Mouse (Mus musculus) A20 (cell line): Measurements from ENCODE around the gene Slc36a4.

Experiments used
- DNase-seq: peaks from one replicate; pipeline ENCODE4 v3.0.0-alpha.2; 2011; ENCODE audit warnings: low read depth, low spot score

The Slc36a4 gene

DNA sequence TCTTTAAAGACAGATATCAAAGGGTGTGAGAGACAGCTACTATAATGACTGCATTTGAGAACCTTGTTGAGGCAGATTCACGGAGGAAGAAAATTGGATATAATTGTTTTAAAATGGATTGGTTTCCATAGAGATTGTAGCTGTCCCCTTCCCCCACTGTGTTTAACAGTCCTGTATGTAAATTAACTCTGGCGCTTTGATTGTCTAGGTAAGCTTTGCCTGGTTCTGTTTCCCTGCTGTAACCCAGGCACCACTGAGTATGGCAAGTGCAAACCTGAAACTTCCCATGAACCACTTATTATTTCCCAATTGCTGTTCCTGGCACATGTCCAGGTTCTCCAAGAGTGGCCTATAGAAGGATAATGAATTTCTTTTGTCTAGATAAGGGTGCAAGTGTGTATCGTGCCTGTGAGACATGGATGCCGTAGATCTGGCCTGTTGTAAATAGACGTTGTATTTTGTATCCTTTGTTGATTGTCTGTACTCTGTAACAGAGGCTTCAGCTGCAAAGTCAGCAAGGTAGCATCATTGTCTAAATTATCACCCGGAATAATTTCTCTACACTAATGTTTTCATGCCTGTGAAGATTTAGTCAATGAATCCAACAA, 11.8 kb downstream of the Slc36a4 start:
- no peak for DNase-seq

DNA sequence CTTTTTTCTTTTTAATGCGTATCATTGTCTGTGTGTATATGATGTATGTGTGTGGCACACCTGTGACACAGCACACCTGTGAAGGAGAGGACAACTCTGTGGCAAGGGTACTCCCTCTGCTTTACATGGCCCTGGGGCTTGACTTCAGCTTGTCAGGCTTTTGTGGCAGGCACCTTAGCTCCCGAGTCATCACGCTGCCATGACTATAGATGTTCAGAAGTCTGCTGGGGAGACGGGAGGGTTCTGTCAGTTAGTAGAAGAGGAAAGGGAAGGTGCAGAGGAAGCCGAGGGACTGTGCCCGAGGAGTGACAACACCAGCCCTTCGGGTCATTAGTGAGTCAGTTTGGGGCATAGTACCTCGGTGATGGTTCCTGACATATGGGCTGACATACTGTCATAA, 13.0 kb downstream of the Slc36a4 start:
- DNase-seq = no peak

DNA sequence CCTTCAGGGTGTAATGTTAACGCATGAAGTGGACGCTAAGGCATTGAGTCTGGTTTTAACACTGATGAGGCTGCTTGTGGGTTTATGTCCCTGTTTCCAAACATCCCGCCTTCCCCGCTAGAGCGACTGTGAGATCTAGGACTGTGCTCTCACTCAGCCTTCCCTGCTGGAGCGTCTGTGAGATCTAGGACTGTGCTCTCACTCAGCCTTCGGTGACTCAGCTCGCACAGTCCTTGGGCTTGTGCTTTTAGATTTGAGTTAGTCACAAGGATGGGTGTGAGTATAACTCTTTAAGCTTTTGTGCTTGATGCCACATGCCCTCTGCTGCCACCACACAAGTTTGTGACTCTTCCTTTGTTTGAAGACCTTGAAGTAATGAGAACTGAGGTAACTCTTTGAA, 17.6 kb downstream of the Slc36a4 start:
- no peak for DNase-seq

DNA sequence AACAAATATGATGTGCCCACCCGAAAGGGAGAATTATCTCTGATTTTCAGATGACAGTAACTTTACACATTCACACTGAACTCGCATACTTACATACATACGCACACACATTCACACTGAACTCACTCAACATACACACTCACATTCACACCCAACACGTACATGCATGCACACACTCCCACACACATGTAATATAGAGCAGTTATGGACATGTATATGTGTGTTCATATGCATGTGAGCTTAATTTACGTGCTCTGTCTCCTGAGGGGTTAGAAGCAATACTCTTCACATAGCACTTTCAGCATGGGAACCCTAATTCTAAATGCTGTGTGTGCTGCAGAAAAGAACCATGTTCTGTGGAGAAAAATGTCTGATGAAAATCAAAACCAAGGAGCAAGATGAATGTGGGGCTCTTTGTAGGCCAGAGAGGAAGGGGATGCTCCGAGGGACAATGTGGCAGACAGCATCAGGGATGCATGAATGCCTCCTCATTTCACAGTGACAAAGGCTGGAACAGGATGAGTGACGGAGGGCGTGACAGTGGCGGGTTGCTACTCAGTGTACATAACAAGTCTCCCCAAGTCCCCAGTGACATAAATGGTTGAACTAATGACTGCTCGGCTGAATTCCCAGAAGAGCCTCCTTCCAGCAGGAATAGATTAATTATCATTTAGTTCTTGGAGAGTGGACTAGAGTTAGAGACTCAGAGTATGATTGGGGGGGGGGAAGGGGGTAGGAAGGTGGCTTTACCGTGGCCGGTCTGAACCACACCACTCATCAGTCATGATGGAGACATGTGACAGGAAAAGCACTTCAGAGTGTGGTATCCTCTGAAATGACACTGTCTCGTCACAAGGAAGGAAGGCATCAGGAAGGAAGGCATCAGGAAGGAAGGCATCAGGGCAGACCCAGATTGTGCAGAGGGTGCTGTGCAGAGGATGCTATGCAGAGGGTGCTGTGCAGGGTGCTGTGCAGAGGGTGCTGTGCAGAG, 22.5 kb downstream of the Slc36a4 start:
- DNase-seq = no peak

DNA sequence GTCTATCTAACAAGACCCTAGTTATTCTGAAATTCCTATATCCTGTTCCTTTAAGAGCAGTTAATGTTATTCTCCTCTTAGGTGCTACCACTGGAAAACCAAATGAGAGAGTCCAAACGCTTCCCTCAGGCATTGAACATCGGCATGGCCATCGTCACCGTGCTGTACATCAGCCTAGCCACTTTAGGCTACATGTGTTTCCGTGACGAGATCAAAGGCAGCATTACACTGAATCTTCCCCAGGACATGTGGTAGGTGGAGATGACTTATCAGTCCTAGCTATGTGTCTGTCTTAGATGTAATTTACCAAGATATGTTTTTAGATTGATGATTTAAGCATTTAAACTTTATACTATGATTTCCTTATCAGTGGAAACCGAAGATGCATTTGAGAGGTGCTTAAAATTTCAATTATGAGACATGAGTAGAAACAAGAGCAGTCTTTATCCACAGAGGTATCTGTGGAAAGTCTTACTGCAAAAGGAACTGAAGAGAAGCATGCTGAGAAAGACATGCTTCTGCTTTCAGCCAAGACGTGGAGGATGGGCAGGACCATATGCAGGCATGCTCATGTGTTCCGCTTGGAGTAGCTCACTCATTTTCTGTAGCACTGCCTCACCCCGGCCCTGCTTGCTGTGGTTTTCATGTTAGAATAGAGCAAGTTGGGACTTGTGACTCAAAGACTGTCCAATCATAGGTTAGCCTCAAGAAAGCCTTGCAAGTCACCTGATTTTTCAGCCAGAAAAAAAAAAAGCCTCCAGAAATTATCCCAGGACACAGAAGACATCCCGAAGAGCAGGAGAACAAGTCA, 24.7 kb downstream of the Slc36a4 start:
- peak; percentile 47 for DNase-seq

DNA sequence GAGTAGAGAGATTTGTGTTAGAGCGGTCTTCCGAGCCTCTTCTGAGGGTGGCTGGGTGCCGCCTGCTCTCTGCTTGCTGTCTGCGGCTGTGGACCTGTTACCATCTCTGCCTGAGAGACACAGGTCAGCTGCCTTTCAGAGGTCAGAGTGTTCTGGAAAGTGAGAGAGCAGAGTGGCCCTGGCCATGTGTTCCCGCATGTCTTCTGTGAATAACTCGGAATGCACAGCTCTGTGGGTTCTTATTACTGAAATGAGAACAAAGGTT, 25.3 kb downstream of the Slc36a4 start:
- no peak for DNase-seq

DNA sequence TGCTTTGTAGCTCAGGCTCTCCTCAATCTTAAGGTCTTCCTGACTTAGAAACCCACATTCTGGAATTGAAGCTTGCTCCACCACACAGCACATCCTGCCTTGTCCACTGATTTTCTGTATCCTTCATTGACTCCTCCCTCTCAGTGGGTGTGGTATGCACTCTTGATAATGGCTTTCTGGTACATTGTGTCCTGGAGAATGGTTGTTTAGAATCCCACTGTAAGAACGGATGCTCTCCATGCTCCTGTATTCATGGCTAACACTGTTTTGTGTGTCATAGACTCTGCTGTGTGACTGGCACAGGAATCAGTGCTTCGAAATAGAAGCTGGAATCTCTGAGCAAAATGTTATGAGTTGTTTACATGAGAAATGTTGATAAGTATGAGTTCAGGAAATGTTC, 28.0 kb downstream of the Slc36a4 start:
- no peak for DNase-seq

DNA sequence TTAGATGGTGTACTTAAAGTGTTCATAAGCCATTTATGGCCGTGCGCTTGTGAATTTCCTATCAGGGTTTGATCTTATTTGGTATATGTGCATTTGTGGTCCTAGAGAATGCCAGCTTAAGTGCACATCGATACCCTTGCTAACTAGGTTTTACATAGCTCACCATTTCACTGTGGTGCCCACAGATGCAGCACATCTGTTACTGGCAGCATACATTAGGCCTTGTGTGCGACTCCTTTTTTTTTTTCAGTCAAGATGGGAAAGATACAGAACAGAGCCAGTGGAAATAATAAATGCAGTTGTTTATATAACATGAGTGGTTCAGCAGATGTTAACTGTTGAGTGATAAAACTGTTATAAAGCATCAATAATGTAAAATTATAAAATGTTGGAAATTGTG, 31.9 kb downstream of the Slc36a4 start:
- DNase-seq = no peak

DNA sequence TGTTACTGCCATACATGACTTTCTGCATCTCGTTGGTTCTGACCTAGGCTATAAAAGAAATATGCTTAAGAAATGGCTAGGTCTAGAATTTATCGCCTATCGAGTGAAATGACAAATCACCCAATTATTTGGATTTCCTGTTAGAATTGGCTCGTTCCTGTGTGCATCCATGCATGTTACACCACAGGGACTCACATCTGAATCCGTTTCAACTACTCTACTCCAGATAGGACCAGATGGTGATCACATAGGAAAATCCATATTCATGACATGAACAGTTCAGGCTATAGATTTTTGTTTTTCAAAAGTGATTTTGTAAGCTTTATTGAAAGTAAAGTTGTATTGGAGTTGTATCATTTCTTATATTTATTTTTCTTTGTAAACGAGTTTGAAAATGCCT, 32.4 kb downstream of the Slc36a4 start:
- no peak for DNase-seq

DNA sequence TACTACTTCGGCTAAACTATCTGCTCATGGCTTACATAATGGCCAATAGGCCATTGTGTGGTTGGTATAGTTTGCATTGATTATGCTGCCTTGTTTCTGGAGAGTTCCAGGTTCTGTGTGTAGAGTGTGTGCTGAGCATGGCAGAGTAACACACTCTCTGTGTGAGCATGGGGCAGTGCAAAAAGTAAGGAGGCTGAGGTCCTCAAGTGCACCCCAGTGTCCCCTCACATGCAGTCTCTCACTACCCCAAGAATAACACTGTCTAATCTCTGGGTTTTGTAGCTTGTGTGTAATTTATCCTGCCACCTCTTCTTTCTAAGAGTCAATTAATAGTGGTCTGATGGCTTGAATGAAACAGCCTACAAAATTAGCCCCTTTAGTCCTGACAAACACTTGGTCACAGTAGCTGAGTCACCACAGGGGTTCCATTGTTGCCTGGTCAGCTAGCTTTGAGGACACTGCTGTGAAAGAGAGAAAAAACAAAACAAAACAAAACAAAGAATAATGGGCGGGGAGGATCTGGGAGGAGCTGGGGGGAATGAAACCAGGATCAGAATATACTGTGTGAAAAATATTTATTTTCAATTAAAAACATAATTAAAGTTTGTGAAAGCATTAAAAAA, 36.6 kb downstream of the Slc36a4 start:
- no peak for DNase-seq

DNA sequence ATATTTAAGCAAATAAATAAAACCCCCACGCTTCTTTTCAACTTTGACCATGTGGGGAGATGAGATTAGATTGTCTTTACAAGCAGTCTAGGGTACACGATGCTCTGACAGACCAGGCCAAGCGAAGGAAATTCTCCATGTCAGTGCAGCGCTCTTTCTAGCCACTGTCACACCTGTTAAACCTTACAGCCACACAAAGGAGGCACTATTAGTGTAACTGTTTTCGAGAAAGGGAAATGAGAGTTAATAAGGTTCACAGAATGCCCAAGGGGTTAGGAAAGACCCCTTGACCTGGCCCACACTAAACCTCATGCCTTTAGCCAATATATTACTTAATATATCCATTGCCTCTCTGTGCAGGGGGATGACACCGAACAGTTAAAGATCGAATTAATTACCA, 37.1 kb downstream of the Slc36a4 start:
- DNase-seq = peak; percentile 9

DNA sequence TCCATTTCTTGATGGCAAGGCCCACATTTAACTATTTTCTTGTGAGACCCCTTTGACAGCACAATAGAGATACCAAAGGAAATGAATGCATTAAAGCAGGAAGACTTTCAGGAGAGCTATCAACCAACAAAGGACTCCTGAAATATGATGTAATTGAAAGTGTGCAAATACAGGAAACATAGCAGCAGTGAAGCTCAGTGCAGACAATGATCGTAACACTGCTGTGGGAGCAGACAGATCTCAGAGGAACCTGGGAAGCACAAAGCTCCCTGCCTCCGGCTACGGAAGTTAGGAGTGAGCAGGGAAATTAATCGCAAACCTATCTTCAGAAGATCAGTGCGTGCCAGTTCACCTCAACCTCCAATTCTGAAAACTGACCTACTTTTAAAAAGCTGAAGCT, 38.8 kb downstream of the Slc36a4 start:
- no peak for DNase-seq

DNA sequence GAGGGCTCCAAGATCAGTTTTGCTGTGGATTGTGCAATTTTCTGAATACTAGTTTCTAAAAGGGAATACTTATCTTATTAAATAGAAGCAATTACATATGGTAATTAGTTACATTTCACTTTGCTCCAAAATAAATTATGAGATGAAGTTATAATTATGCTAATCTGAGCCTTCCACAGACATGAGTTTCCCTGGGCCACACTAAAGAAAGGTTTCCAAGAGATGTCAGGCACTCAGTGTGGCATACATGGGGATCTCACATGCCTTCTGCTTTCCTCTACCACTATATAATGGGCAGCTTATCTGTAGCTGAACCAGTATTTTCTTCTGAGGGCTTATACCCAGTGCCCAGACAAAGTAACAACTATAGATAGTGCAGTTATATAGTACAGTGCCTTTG, 49.8 kb downstream of the Slc36a4 start:
- DNase-seq = no peak

DNA sequence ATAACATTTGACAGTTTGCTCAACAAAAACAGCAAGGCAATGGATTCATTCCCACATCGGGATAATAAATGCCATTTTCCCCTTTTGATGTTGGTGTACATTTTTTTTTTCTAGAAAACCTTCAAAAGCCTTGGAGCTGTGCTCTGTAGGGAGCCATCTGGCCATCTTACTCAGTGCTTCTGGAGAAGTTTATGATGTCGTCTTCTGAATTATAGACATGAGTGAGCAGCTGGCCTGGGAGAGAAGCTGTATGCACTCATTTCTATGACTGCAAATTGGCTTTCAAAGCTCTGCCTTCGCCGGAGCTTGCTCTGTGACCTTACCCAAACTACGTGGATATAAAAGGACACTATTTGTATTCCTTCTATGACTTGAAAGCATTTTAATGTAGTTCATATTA, 56.8 kb downstream of the Slc36a4 start:
- DNase-seq = no peak

DNA sequence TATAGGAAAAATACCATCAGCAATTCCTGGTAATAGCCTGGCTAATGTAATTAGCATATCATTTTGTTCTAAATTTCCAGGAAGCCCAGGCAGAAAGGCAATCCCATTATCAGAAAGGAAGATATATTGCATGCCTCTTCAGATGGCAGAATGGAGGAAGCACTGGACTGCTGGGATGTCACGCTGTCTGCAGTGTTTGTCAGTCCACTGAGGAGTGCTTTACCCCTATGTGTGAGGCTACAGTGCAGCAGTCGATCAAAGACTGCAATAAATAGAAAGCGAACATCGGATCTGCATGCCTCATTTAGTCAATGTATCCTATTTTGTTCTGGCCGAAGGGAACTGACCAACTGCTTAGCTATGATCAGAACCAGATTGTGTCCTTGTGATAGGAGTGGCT, 57.3 kb downstream of the Slc36a4 start:
- no peak for DNase-seq

DNA sequence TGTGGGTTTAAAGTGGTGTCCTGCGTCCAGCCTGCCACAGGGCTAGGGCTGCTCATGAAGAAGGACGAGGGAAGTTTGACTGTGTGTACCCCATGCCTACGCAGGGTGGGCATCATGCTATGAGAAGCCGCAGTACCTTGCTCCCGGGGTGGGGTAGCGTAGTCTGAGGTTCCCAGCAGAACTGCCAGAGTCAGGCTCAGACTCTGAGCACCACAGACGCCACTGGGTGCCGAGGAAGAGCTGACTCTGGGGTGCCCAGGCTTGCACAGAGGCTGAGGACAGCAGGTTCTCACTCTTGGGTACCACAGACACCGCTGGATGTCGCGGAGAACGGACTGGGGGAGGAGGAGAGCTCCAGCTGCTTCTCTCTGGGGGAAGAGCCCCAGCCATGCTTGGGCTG, 63.2 kb downstream of the Slc36a4 start:
- DNase-seq = no peak

DNA sequence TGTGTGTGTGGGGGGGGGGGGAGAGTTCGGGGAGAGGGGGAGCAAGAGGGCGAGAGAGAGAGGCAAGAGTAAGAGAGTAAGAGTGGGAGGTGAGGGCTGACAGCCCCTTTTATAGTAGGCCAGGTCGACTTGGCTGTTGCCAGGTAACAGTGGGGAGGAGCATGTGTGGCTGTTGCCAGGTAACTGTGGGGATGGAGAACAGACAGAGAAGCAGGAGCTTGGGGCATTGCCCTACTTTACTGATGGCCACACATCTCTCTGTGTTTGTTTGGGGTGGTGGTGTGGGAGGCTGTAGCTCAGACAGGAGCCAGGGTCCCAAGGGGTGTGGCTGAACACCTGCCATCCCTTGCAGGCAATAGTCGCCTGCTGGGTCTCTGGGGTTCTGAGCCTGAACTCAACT, 63.9 kb downstream of the Slc36a4 start:
- no peak for DNase-seq

DNA sequence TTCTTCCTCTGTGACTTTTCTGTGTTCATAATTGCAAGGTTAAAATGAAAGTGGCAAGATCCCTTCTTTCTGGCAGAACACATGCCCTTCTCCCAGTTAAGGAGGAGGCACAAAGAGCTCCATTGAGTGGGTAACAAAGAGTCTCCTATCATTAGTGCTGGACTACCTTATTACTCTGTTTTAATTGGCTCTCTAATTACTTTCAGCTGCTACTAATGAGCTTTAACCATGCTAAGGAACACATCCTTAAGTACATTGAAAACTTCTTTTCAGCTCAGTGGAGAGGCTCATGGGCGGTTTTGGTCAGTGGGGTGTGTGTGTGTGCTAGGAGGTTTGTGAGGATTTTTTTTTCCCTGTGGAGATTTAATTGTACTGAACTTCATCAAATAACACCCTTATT, 65.4 kb downstream of the Slc36a4 start:
- no peak for DNase-seq

DNA sequence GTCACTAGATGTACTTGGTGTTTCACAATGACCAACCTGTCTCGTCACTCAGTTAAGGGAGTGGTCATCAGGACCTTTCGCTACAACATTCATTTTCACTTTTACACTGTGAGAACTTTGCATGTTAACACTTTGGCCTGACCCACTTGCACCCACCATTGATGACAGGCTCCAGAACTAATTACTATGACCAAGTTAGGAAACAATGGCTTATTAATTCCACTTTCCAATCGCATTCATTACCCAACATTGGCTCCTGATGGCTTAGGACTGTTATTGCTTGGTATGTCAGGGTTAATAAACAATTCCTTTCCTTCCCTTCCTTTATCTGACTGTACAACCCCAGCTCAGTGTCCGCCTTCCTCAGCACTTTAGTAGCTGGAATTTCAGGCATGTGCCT, 72.4 kb downstream of the Slc36a4 start:
- DNase-seq = no peak

DNA sequence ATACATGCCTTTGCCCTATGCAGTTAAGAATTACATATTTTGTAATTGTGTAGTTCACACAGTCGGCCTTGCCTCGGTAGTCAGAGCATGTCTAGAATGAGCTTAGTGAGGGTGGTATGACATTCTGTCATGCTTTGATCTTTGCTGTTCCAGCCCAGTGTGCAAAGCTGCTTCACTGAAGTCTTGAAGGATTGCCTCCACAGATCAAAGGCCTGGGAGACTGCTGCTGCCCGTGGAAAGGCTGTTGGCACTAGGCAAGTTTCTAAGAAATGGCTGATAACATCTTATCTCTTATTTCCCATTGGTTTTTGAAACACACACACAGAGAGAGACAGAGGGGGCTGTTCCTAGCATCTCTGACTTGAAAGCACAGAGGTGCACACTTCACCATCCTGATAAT, 76.7 kb downstream of the Slc36a4 start:
- no peak for DNase-seq

DNA sequence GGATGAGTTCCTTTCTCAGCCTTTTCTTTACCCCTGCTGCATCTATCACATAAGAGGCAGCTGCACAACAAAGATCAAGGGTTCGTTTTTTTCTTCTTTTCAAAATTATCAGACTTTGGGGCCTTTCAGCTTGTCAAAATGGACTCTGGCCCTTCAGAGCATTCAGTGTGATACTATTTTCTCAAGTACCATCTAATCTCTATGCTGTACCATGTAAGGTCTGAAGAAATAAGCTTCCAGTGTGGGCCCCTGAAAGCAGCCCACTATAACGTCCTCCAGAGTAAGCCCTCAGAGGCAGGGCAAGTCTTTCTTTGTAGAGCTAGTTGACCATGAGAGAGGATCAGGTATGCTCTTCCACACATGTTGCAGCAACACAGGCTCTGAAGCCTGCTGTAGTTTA, 77.1 kb downstream of the Slc36a4 start:
- DNase-seq = no peak

DNA sequence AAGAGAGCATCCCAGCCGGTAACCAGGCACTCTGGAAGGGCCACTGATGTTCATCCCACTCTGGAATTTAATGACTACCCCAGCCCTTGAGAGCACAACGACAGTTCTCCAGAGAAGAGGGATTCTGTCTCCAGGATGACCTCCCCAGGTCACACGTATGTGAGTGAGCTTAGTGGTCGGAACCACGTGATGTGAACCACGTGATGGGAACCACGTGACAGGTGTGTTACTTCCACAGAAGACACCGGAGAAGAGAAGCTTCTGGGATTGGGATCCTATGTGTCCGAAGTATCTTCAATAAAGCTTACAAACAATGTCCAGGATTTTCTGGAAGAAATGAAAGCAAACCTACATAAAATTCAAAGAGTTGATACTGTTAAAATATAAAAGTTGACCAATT, 82.5 kb downstream of the Slc36a4 start:
- no peak for DNase-seq
